Mouse (Mus musculus) embryonic facial prominence, embryonic 13.5 days (tissue): ENCODE measurements around the gene Hrc. TPM values are rescaled to one million over a fixed set of nuclear protein-coding genes. Genes with fewer than 3 reads are reported as not detected.

Experiments
- polyA plus RNA-seq: library from polyadenylated mRNA; unstranded; fragments of >200 nt; fragmentation: Nextera tagmentation; extraction: Ambion mirVana; gene quantifications from 2 replicates; pipeline ENCODE4 v1.2.1, GENCODE M21; 2015

Hrc gene
- polyA plus RNA-seq, 1 experiment from 2014 or later = 2.9 TPM

Other genes starting within 250 kb of the Hrc start
- gene Rcn3, start 243.1 kb upstream of the Hrc start, polyA plus RNA-seq = 375 and 376 TPM in 2 replicates
- 61.6 and 65.1 TPM in 2 replicates for gene Fcgrt, start 231.4 kb upstream of the Hrc start, polyA plus RNA-seq
- gene Rps11, start 210.9 kb upstream of the Hrc start, polyA plus RNA-seq = 1,651 and 1,760 TPM in 2 replicates
- gene Rpl13a, start 206.5 kb upstream of the Hrc start, polyA plus RNA-seq = 1,453 and 1,588 TPM in 2 replicates
- 0.20 TPM in 1 of 2 replicates, not detected in the other for gene Gm45713, start 199.1 kb upstream of the Hrc start, polyA plus RNA-seq
- gene Flt3l, start 198.9 kb upstream of the Hrc start, polyA plus RNA-seq = 1.3 and 1.7 TPM in 2 replicates
- 78.5 and 97.7 TPM in 2 replicates for gene Pih1d1, start 181.0 kb upstream of the Hrc start, polyA plus RNA-seq
- 43.6 and 52.0 TPM in 2 replicates for gene Aldh16a1, start 180.7 kb upstream of the Hrc start, polyA plus RNA-seq
- gene Slc17a7, start 171.3 kb upstream of the Hrc start, polyA plus RNA-seq = 0.18 and 0.22 TPM in 2 replicates
- gene Gfy, start 155.7 kb upstream of the Hrc start, polyA plus RNA-seq = 1.8 and 2.6 TPM in 2 replicates
- not detected in 2 replicates for gene Pth2, start 154.3 kb upstream of the Hrc start, polyA plus RNA-seq
- gene Ccdc155, start 130.4 kb upstream of the Hrc start, polyA plus RNA-seq = 0.53 and 1.2 TPM in 2 replicates
- gene Dkkl1, start 123.1 kb upstream of the Hrc start, polyA plus RNA-seq = 2.3 and 3.0 TPM in 2 replicates
- gene Tead2, start 119.5 kb upstream of the Hrc start, polyA plus RNA-seq = 221 and 233 TPM in 2 replicates
- 1.6 and 2.8 TPM in 2 replicates for gene Cd37, start 96.2 kb upstream of the Hrc start, polyA plus RNA-seq
- 0.17 and 0.29 TPM in 2 replicates for gene Slc6a16, start 94.2 kb upstream of the Hrc start, polyA plus RNA-seq
- not detected in 2 replicates for gene Slc6a21, start 57.8 kb upstream of the Hrc start, polyA plus RNA-seq
- 17.8 and 23.8 TPM in 2 replicates for gene Trpm4, start 1.5 kb upstream of the Hrc start, polyA plus RNA-seq
- gene Ppfia3, start 31.7 kb downstream of the Hrc start, polyA plus RNA-seq = 6.6 and 8.2 TPM in 2 replicates
- 1.6 and 2.7 TPM in 2 replicates for gene Lin7b, start 35.3 kb downstream of the Hrc start, polyA plus RNA-seq
- 285 and 299 TPM in 2 replicates for gene Snrnp70, start 60.5 kb downstream of the Hrc start, polyA plus RNA-seq
- not detected in 2 replicates for gene Kcna7, start 70.4 kb downstream of the Hrc start, polyA plus RNA-seq
- gene Ntf5, start 78.4 kb downstream of the Hrc start, polyA plus RNA-seq = 4.6 and 6.1 TPM in 2 replicates
- gene Lhb, start 85.5 kb downstream of the Hrc start, polyA plus RNA-seq = 0.41 and 1.2 TPM in 2 replicates
- 38.0 and 39.6 TPM in 2 replicates for gene Gys1, start 99.6 kb downstream of the Hrc start, polyA plus RNA-seq
- gene Ruvbl2, start 102.8 kb downstream of the Hrc start, polyA plus RNA-seq = 141 and 148 TPM in 2 replicates
- gene Ftl1, start 124.6 kb downstream of the Hrc start, polyA plus RNA-seq = 5,253 and 5,612 TPM in 2 replicates
- gene Bax, start 131.6 kb downstream of the Hrc start, polyA plus RNA-seq = 154 and 190 TPM in 2 replicates
- 0.59 and 1.2 TPM in 2 replicates for gene Tulp2, start 146.6 kb downstream of the Hrc start, polyA plus RNA-seq
- not detected in 2 replicates for gene Gm45808, start 151.5 kb downstream of the Hrc start, polyA plus RNA-seq
- 4.5 TPM in 2 replicates for gene Dhdh, start 153.5 kb downstream of the Hrc start, polyA plus RNA-seq
- 198 and 206 TPM in 2 replicates for gene Nucb1, start 175.1 kb downstream of the Hrc start, polyA plus RNA-seq
- gene Ppp1r15a, start 191.0 kb downstream of the Hrc start, polyA plus RNA-seq = 22.9 and 23.0 TPM in 2 replicates
- gene Plekha4, start 191.0 kb downstream of the Hrc start, polyA plus RNA-seq = 2.9 and 3.8 TPM in 2 replicates
- gene Hsd17b14, start 219.6 kb downstream of the Hrc start, polyA plus RNA-seq = 0.25 and 0.83 TPM in 2 replicates
- gene Bcat2, start 234.9 kb downstream of the Hrc start, polyA plus RNA-seq = 67.1 and 68.4 TPM in 2 replicates